Mouse (Mus musculus): Measurements from ENCODE around the gene Guk1. TPM values are rescaled to one million over a fixed set of nuclear protein-coding genes. Genes with fewer than 3 reads are reported as not detected.

Gene Guk1
- polyA plus RNA-seq (2012; rRNA removed; ENCODE audit: low replicate concordance): 67.8 and 99.7 TPM in 2 replicates

DNA sequence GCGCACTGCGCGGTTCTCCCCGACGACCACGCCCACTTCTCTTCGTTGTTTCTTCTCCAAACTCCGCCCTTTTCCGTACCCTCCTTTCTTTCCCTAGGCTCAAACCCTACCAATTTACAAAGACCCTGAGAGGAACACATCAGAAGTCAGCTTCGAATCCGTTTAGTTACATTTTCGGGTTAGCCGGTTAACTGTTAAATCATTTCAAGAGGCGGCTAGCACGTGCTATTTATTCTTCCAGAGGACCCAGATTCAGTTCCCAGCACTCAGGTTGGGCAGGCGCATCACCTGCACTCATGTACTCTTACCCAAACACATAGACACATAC lies at the start of gene Guk1:
Gene Guk1, minus strand, starts transcription at position 154 of the 328 bp plus-strand sequence.

DNA sequence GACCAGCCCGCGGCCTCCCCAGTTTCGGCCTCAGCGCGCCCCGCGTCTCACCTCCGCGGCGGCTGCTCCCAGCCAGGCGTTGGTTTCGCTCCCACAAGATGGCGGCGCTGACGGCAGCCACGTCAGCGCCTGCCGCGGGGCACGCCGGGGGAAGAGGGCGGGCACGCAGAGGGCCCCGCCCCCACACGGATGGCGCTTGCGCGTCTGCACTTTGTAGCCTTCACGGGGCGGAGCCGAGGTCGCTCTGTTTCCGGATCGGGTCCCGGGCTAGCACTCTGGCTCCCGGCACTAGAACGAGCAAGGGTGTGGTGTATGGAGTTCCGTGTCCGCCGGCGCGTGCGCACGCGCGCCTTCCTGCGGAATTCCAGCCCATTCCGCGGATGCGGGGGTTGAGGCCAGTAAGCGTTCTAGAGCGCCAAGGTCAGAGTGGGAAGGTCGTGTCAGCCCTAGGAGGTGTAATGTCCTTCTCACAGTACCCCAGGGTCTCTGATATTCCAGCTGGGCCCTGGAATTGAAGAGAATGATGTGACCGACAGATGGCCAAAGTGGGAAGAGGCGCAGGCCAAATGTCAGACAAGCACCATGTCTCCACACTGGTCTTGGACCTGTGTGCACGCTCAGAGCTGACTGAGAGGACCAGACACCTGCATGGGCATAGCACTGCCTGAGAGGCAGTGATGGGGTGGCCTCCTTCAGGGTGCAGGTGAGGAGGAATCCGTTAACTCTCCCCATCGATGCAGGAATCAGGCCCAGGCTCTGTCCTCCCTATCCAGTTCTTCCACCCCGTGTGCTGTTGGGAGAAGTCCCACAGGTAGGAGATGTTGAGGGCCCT lies 36.3 kb upstream of the Guk1 start, which contains the start of gene Arf1:
Gene Arf1, minus strand, starts transcription at position 149 of the 832 bp plus-strand sequence.

DNA sequence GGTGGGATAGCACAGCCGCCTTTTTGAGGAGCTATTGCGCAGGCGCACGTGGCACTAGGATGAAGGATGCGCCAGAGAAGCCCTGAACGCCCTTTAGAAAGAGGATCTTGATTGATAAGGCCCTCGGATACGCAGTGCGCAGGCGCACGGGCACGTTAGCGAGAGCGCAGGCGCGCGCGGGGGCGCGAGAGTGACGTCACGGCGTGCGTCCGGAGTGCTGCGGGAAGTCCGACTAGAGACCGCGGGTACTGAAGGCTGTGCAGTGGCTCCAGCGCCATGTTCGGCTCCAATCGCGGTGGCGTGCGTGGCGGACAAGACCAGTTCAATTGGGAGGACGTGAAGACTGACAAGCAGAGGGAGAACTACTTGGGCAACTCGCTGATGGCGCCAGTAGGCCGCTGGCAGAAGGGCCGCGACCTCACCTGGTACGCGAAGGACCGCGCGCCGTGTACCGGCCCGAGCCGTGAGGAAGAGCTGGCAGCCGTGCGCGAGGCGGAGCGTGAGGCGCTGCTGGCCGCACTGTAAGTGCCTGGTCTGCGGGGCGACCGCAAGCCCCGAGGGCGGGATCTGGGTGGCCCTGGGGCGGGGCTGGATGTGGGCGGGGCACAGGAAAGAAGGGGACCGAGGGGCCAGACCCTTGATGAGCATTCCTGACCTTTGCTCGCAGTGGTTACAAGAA lies 16.3 kb upstream of the Guk1 start, which contains the start of gene 2310033P09Rik:
Gene 2310033P09Rik, plus strand, starts transcription at position 169 of the 679 bp plus-strand sequence.

DNA sequence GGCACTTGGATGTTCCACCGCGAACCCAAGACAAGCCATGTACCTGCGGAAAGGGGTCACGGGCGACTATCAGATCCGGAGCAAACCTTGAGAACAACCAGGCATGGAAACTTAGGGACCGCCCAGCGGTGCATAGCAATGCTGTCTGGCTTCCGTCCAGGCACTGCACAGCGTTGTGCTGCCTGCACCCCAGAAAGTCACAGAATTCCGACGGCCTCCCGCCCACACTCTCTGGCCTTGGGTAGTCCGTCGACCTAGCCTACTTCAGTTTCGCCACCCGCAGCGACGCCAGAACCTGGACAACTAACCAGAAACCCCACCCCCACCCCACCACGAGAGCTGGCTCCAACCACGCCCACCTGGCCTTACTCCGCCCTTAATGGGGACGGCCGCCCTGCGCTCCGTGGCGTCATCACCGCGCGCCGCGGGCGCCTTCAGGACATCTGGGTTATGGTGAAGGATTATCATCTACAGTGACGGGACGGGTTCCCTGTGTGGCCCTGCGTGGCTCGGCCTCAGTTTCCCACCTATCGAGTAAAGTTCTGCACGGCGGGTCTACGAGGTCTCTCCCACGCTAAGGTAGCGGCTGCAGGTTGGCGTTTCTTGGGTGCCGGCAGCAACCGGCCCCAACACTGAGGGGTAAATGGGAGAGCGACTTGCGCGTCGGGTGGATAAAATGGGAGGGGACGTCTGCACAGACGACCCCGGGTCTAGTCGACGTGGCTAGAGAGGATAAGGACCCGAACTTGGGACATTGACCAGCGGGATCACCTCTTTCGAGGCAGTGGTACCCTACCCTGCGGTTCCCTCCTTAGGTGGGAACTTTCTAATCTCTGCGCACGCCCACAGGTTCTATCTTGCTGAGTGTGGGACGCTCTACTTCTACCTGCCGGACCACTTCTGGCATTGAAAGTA lies 10.3 kb upstream of the Guk1 start, which contains the start of gene Mrpl55:
Gene Mrpl55, plus strand, starts transcription at position 406 of the 915 bp plus-strand sequence.

DNA sequence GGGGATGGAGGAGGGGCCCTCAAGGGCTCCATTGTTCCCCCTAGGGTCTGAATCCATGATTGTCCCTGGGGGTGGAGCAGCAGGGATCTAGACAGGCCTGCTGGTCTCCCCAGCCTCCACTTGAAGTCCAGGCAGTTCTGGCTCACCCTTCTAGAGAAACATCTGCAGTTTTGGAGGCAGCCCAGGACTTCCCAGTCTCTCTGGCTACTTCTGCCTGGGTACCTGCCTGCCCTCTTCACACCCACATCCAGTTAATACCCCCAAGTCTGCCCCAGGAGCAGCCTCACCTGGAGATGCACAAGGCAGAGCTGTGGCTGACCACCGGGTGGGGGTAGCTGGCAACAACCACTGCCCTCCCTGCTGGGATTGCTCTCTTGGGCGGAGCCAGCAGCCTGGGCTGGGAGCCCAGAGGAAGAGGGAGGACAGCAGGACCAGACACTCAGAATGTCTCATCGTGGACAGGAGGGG lies 9.1 kb downstream of the Guk1 start, which contains the start of gene Gjc2:
Gene Gjc2, minus strand, starts transcription at position 350 of the 468 bp plus-strand sequence.

DNA sequence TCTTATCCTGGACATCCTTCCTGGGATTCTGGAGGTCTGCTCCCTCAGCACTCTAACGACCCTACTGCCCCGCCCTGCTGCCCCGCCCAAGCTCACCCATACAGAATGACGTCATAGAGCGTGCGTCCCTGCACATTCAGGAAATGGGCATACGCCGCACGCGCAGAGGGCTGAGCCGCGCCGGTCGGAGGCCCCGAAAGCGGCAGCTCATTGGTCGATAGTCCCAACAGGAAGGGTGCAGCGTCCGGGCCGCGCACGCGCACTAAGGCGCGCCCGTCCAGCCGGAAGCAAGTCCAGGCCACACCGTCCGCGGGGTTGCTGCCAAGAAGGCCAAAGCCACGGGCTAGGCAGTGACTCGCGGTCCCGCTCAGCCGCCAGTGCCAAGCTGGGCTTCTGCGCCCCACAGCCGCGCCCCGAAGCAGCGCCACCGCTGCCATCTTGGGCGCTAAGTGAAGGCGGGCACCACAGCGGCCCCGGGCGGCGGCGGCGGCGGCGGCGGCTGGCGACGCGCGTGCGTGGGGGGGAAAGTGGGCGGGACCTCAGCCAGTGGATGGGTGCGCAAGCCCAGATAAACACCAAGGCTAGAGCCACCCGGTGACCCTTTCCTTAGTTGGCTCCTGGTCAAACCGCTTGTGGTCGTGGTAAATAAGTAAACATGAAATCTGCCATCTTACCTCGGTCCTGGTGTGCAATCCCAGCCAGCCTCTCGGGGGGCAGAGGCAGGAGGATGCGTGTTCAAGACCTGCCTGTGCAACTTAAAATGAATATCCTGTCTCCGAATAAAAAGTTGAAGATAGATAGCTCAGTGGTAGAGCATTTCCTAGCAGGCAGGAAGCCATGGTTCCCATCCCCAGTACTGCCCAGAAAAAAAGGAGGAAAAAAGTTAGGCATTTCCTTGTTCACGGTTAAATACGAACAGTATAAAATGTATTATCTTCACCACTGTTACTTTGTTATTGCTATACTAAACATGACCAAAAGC lies 28.5 kb downstream of the Guk1 start, which contains the start of gene Iba57:
Gene Iba57, minus strand, starts transcription at position 485 of the 982 bp plus-strand sequence.

DNA sequence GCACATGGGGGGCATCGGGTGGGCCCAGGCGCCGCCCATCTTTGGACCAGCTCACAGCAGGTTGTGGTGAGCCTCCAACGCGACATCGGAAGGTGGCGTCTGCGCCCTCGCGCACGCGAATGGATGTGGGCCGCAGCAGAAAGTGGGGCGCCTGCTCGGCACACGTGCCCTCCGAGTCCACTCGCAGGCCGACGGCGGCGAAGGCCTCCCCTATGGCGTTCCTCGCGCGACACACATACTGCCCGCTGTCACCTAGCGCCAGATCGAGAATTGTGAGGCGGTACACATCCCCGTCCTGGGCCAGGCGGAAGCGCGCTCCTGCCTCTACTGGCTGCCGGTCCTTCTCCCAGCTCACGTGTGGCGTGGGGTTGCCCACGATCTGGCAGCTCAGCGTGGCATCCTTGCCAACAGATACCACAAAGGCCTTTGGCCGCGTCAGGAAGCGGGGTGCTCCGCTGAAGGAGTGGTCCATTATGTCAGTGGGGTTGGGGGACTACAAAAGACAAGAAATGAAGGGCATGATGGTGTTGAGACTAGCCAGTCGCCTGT lies 56.0 kb downstream of the Guk1 start, which contains the start of gene Obscn:
Gene Obscn, minus strand, starts transcription at position 499 of the 549 bp plus-strand sequence.

Other genes with a start within 250 kb of the Guk1 start
- gene Hist3h2ba, start 243.3 kb downstream of the Guk1 start, polyA plus RNA-seq (2012; rRNA removed; ENCODE audit: low replicate concordance): 2.9 and 6.0 TPM in 2 replicates
- 15.2 and 22.0 TPM in 2 replicates for gene Hist3h2a, start 237.5 kb downstream of the Guk1 start, polyA plus RNA-seq (2012; rRNA removed; ENCODE audit: low replicate concordance)
- gene Trim17, start 237.5 kb downstream of the Guk1 start, polyA plus RNA-seq (2012; rRNA removed; ENCODE audit: low replicate concordance): 0.23 and 0.53 TPM in 2 replicates
- 25.9 and 52.2 TPM in 2 replicates for gene Trim11, start 214.1 kb downstream of the Guk1 start, polyA plus RNA-seq (2012; rRNA removed; ENCODE audit: low replicate concordance)
- gene Obscn, start 55.8 kb downstream of the Guk1 start, polyA plus RNA-seq (2012; rRNA removed; ENCODE audit: low replicate concordance): 1.3 and 104 TPM in 2 replicates
- 5.2 and 6.4 TPM in 2 replicates for gene Iba57, start 28.5 kb downstream of the Guk1 start, polyA plus RNA-seq (2012; rRNA removed; ENCODE audit: low replicate concordance)
- 1.1 and 1.7 TPM in 2 replicates for gene Gjc2, start 9.0 kb downstream of the Guk1 start, polyA plus RNA-seq (2012; rRNA removed; ENCODE audit: low replicate concordance)
- gene Mrpl55, start 10.3 kb upstream of the Guk1 start, polyA plus RNA-seq (2012; rRNA removed; ENCODE audit: low replicate concordance): 50.8 and 54.3 TPM in 2 replicates
- 16.8 and 18.6 TPM in 2 replicates for gene 2310033P09Rik, start 16.1 kb upstream of the Guk1 start, polyA plus RNA-seq (2012; rRNA removed; ENCODE audit: low replicate concordance)
- gene Arf1, start 36.1 kb upstream of the Guk1 start, polyA plus RNA-seq (2012; rRNA removed; ENCODE audit: low replicate concordance): 417 and 451 TPM in 2 replicates
- not detected in 2 replicates for gene Wnt3a, start 98.5 kb upstream of the Guk1 start, polyA plus RNA-seq (2012; rRNA removed; ENCODE audit: low replicate concordance)
- gene Wnt9a, start 114.7 kb upstream of the Guk1 start, polyA plus RNA-seq (2012; rRNA removed; ENCODE audit: low replicate concordance): 6.2 and 6.4 TPM in 2 replicates
- gene Prss38, start 183.4 kb upstream of the Guk1 start, polyA plus RNA-seq (2012; rRNA removed; ENCODE audit: low replicate concordance): not detected in 2 replicates